Mouse (Mus musculus) MEL (cell line): ENCODE results near the gene Slc25a15. TPM values are rescaled to one million over a fixed set of nuclear protein-coding genes. Genes with fewer than 3 reads are reported as not detected.

Experiments used
- polyA plus RNA-seq, 2 experiments: library from polyadenylated mRNA; stranded (reverse) in 1 of 2; unstranded in 1 of 2; fragments of >175 nt in 1 of 2; fragments of >200 nt in 1 of 2; gene quantifications; 2 replicates each; pipeline versions ENCODE4 v1.2.1 to v1.2.4; 2012; ENCODE audit warnings: low replicate concordance in 2 of 2, low read depth in 1 of 2; ENCODE audit not compliant: insufficient read length in 2 of 2, insufficient read depth in 1 of 2, missing spikeins in 1 of 2
- total RNA-seq: library from RNA; depleted of rRNA; stranded (reverse); fragments of 300-350 nt; gene quantifications from 2 replicates; pipeline ENCODE4 v1.2.3, GENCODE M21; 2012; rRNA removed

Gene Slc25a15
- total and polyA plus RNA-seq, 3 experiments, result 11.4 to 21.7 TPM; not detected in 1

Other genes starting within 250 kb of the Slc25a15 start
- gene Nek3, start 232.2 kb downstream of the Slc25a15 start, total RNA-seq, result 2.0 and 3.0 TPM in 2 replicates
- gene Nek3, start 232.2 kb downstream of the Slc25a15 start, polyA plus RNA-seq, result 1 to 10 TPM in 1 of 2 experiments, not detected in 1; 3.5 TPM
- 25.5 and 26.4 TPM in 2 replicates for gene Ckap2, start 212.8 kb downstream of the Slc25a15 start, total RNA-seq
- 10 to 100 TPM in 1 of 2 experiments, not detected in 1; 33.6 TPM for gene Ckap2, start 212.8 kb downstream of the Slc25a15 start, polyA plus RNA-seq
- 21.7 and 23.2 TPM in 2 replicates for gene Vps36, start 205.8 kb downstream of the Slc25a15 start, total RNA-seq
- gene Vps36, start 205.8 kb downstream of the Slc25a15 start, polyA plus RNA-seq, result 10 to 100 TPM in 1 of 2 experiments, not detected in 1; 27.9 TPM
- gene Thsd1, start 171.3 kb downstream of the Slc25a15 start, total RNA-seq, result not detected in 2 replicates
- gene Thsd1, start 171.3 kb downstream of the Slc25a15 start, polyA plus RNA-seq, result under 1 TPM in 1 of 2 experiments, not detected in 1; 0.10 TPM
- gene Tpte, start 115.2 kb downstream of the Slc25a15 start, total RNA-seq, result not detected in 2 replicates
- not detected for gene Tpte, start 115.2 kb downstream of the Slc25a15 start, polyA plus RNA-seq
- gene Mrps31, start 12.8 kb upstream of the Slc25a15 start, total RNA-seq, result 39.9 and 41.0 TPM in 2 replicates
- 10 to 100 TPM in 1 of 2 experiments, not detected in 1; 34.0 TPM for gene Mrps31, start 12.8 kb upstream of the Slc25a15 start, polyA plus RNA-seq